Mouse (Mus musculus): ENCODE data around the gene Cdhr2. TPM values are rescaled to one million over a fixed set of nuclear protein-coding genes. Genes with fewer than 3 reads are reported as not detected.

Gene Cdhr2
- polyA plus RNA-seq, 1 experiment from 2014 or later = not detected

DNA sequence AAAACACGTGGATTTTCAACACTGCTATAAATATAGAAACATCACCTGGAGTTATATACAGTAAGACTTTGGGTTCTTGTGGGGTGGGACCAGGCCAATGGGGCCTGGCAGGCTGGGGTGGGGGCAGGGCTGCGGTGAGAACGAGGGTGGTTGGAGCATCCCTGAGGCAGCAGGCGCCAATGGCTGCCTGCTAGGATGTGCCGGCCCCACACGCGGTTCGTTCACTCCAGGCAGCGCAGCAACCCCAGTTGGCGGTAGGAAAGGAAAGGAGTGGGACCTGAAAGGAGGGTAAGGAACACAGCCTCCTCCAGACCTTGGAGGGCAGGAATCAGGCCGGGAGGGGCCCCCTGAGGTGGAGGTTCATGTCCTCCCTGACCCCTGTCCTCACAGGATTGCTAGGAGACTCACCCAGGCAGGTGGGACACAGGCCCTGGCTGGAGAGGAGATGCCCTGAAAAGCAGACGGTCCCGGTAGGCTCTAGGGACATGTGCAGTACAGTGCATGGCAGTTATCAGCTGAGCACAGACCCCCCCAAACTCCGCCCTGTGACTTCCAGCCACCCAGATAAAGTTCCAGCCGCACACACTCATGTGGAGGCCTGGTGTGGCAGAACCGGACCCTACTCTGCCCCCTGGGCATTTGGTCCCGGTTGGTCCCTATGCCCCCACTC, 20.9 kb upstream of the Cdhr2 start:
- Histone ChIP-seq H3K27me3 (ENCODE audit: control insufficient read depth, insufficient read depth, low read depth, low read length) (no peaks in the 10 kb centered on the region), H3K4me2 (ENCODE audit: low read depth, low read length) (no peak overlapping the region), H3K36me3 (ENCODE audit: control insufficient read depth, insufficient read depth, low read length) (peaks cover 42% of the 10 kb centered on the region), H3K4me1 (replicated peaks; ENCODE audit: control insufficient read depth, insufficient read depth, low read length) (peaks cover 8% of the 10 kb centered on the region), H3K9ac (ENCODE audit: low read length) (no peak overlapping the region), H3K4me3 (ENCODE audit: low read length) (no peak overlapping the region), H3K27ac (ENCODE audit: low read length) (no peak overlapping the region), H3K9me3 (ENCODE audit: control insufficient read depth, low read length) (no peaks in the 10 kb centered on the region)
- WGBS = 80% methylated on average over 17 of the region's 17 CpGs
- no peak for ATAC-seq (ENCODE audit: low read depth)

DNA sequence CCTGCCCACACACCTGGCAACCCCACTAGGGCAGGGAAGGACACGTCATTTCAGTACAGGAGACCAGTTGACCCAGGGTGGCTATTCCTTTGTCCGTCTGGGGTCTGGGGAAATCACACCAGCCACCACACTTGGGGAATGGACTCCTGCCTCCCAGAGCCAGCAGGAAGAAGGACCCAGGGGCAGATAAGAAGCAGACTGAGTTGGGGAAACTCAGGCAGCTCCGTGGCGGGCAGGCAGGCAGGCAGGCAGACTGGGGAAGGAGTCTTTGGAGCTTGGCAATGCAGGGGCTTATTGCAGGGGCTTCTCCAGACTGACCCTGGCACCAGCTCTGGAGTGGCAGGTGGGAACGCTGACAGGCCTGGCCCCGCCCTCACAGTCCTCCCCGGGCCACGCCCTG, 20.0 kb upstream of the Cdhr2 start:
- no peak overlapping the region for H3K27ac ChIP-seq (ENCODE audit: low read length)
- WGBS = 83% methylated on average over 8 of the region's 8 CpGs
- H3K9me3 ChIP-seq (ENCODE audit: control insufficient read depth, low read length) = no peaks in the 10 kb centered on the region
- H3K4me1 ChIP-seq (replicated peaks; ENCODE audit: control insufficient read depth, insufficient read depth, low read length) = peaks cover 17% of the 10 kb centered on the region
- no peak for ATAC-seq (ENCODE audit: low read depth)
- H3K4me3 ChIP-seq (ENCODE audit: low read length) = no peak overlapping the region
- no peaks in the 10 kb centered on the region for H3K27me3 ChIP-seq (ENCODE audit: control insufficient read depth, insufficient read depth, low read depth, low read length)
- no peak overlapping the region for H3K4me2 ChIP-seq (ENCODE audit: low read depth, low read length)
- no peak overlapping the region for H3K9ac ChIP-seq (ENCODE audit: low read length)
- peaks cover 42% of the 10 kb centered on the region for H3K36me3 ChIP-seq (ENCODE audit: control insufficient read depth, insufficient read depth, low read length)

DNA sequence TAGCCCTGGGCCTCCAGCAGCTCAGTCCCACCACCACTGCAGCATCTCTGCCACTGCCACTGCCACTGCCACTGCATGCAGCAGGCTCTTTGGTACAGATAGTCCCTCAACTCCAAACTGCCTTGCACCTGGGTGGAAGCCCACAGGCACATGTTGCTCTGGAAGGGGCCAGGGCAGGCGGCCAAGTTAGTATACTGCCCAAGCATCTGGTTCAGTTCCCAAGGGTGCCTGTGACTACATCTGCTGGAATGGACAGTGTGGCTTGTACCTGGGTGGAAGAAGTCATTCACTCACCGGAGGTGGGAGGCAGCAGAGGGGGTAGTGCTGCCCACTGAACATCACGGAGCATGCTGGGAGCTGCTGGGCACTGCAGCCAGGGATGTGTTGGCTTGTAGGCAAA, 18.0 kb upstream of the Cdhr2 start:
- no peak overlapping the region for H3K27ac ChIP-seq (ENCODE audit: low read length)
- no peak overlapping the region for H3K9ac ChIP-seq (ENCODE audit: low read length)
- WGBS = 91% methylated on average over 3 of the region's 3 CpGs
- no peak overlapping the region for H3K4me2 ChIP-seq (ENCODE audit: low read depth, low read length)
- H3K4me1 ChIP-seq (replicated peaks; ENCODE audit: control insufficient read depth, insufficient read depth, low read length) = peaks cover 19% of the 10 kb centered on the region
- H3K9me3 ChIP-seq (ENCODE audit: control insufficient read depth, low read length) = no peaks in the 10 kb centered on the region
- no peak overlapping the region for H3K4me3 ChIP-seq (ENCODE audit: low read length)
- H3K36me3 ChIP-seq (ENCODE audit: control insufficient read depth, insufficient read depth, low read length) = peaks cover 42% of the 10 kb centered on the region
- no peaks in the 10 kb centered on the region for H3K27me3 ChIP-seq (ENCODE audit: control insufficient read depth, insufficient read depth, low read depth, low read length)
- no peak for ATAC-seq (ENCODE audit: low read depth)

DNA sequence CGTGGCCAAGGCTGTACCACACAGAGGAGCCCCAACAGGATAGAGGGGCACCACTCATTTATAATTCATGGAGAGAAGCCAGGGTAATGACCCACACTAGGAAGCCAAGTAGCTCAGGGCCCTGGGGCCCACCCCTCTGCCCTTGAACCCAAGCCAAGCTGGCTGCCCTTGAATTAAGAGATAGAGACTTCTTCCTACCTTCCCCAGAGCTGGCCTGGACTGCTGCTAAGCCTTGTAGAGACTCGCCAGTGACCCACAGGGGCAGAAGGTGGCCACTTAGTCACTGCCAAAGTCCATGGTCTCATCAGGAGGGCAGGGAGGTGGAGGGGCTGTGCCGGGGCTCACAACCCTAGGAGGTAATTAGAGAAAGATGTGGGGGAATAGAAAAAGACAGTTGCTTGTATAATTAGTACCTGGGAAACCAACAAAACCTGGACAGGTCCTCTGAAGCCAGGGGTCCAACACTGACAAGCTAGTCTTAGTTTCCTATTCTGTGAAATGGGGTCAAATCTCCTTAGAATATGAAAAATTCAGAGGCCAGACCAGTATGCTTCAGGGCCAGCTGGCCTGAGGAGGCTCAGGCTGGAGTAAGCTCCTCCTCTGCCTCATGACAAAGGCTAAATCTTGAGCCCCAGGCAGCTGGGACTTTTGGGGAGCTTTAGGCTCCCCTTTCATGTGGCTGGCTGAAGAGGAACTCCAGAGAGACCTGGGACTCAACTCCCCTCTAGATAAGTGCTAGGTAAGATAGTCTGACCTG, 16.9 kb upstream of the Cdhr2 start:
- WGBS = 74% methylated on average over 3 of the region's 3 CpGs
- no peak overlapping the region for H3K9ac ChIP-seq (ENCODE audit: low read length)
- no peaks in the 10 kb centered on the region for H3K9me3 ChIP-seq (ENCODE audit: control insufficient read depth, low read length)
- no peaks in the 10 kb centered on the region for H3K27me3 ChIP-seq (ENCODE audit: control insufficient read depth, insufficient read depth, low read depth, low read length)
- ATAC-seq (ENCODE audit: low read depth) = no peak
- H3K4me2 ChIP-seq (ENCODE audit: low read depth, low read length) = no peak overlapping the region
- H3K4me3 ChIP-seq (ENCODE audit: low read length) = no peak overlapping the region
- H3K36me3 ChIP-seq (ENCODE audit: control insufficient read depth, insufficient read depth, low read length) = peaks cover 35% of the 10 kb centered on the region
- H3K27ac ChIP-seq (ENCODE audit: low read length) = no peak overlapping the region
- H3K4me1 ChIP-seq (replicated peaks; ENCODE audit: control insufficient read depth, insufficient read depth, low read length) = peaks cover 23% of the 10 kb centered on the region

DNA sequence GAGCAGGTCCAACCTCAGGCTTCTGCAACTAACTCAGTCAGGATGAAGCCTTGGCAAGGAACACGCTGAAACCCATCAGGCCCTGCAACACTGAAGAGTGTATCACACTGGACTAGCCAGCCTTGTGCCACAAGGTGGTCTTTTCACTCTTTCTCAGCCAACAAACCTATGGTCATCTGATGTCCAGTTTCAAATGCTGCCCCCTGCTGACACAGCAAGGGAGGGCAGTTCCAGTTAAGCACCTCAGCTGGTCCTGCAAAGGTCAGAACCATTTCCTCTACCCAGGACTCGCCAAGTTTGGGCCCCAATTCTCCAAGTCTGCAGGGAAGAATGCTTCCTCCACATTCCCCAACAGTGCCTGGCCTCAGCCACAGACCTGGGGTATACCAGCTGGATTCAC, 16.1 kb upstream of the Cdhr2 start:
- Histone ChIP-seq H3K4me1 (replicated peaks; ENCODE audit: control insufficient read depth, insufficient read depth, low read length) (peaks cover 23% of the 10 kb centered on the region), H3K9ac (ENCODE audit: low read length) (peak overlapping the region; percentile 18; the same call in 1 of the 2 replicates), H3K9me3 (ENCODE audit: control insufficient read depth, low read length) (no peaks in the 10 kb centered on the region), H3K27ac (ENCODE audit: low read length) (no peak overlapping the region), H3K27me3 (ENCODE audit: control insufficient read depth, insufficient read depth, low read depth, low read length) (no peaks in the 10 kb centered on the region), H3K4me3 (ENCODE audit: low read length) (no peak overlapping the region), H3K4me2 (ENCODE audit: low read depth, low read length) (peak overlapping the region; percentile 88), H3K36me3 (ENCODE audit: control insufficient read depth, insufficient read depth, low read length) (peaks cover 32% of the 10 kb centered on the region)
- whole genome bisulfite sequencing = 46% methylated on average over 2 of the region's 2 CpGs
- no peak for ATAC-seq (ENCODE audit: low read depth)

DNA sequence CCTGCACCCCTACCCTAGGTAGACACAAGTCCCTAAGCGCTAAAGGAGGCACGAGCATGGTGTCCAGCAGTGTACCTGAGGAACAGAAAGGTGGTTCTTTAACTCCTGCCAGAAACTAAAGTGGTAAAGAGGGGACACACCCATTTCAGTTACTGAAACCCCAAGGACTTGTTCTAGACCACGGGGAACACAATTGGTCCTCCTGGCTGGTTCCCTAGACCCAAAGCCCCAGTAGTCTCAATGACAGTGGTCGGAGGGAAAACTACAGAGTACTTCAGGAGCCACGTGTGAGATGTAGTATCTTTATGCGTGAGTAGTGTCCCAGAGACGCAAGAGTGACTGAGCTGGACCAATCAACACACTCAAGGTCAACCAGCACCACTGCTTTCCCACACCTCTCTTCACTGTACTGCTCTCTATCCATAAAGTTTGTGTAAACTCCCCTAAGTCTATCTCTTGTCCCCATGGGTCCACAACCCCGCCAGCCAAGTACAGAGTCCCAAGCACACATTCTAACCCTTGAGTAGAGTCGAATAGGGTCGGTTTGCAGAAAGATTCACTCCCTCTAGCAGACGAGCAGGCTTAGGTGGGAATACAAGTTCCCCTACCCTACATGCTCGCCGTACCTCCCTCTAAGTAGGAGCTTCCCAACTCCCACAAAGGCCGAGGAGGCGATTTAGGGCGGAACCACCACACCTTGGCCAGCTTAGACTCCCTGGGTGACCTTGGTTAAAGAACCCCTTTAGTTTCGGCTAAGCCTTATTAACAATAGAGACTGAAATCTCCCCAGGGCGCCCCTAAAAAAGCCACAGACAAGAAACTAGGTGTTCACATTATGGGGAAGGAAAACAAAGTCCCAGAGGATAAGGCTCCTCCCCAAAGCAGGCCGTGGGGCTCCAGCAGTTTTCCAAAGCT, 14.9 kb upstream of the Cdhr2 start:
- peaks cover 22% of the 10 kb centered on the region for H3K36me3 ChIP-seq (ENCODE audit: control insufficient read depth, insufficient read depth, low read length)
- H3K27me3 ChIP-seq (ENCODE audit: control insufficient read depth, insufficient read depth, low read depth, low read length) = no peaks in the 10 kb centered on the region
- H3K4me1 ChIP-seq (replicated peaks; ENCODE audit: control insufficient read depth, insufficient read depth, low read length) = peaks cover 23% of the 10 kb centered on the region
- WGBS = 3% methylated on average over 19 of the region's 19 CpGs
- H3K4me2 ChIP-seq (ENCODE audit: low read depth, low read length) = peak overlapping the region; percentile 88
- no peaks in the 10 kb centered on the region for H3K9me3 ChIP-seq (ENCODE audit: control insufficient read depth, low read length)
- ATAC-seq (ENCODE audit: low read depth) = no peak
- H3K27ac ChIP-seq (ENCODE audit: low read length) = peak overlapping the region; percentile 99
- peak overlapping the region; percentile 90 for H3K4me3 ChIP-seq (ENCODE audit: low read length)
- H3K9ac ChIP-seq (ENCODE audit: low read length) = peak overlapping the region; percentile 94

DNA sequence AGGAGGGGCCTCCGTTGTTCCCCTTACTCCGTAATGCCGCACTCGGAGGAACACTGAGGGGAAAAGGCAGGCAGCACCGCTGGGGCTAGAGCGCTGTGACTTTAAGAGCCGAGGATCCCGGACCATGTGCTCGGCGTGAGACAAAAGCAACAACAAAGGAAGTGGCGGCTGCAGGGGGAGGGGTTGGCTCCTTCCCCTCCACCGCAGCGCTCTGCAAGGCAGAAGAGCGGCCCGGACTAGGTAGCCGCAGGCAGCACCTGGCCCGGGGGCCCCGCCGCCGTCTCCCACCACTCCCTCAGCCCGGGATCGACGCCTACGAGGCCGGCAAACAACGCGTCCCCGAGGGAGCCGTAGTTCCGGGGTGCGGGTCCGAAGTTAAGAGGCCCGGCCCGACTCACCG, 14.2 kb upstream of the Cdhr2 start:
- no peaks in the 10 kb centered on the region for H3K27me3 ChIP-seq (ENCODE audit: control insufficient read depth, insufficient read depth, low read depth, low read length)
- under 1% methylated on average over 33 of the region's 35 CpGs for WGBS

DNA sequence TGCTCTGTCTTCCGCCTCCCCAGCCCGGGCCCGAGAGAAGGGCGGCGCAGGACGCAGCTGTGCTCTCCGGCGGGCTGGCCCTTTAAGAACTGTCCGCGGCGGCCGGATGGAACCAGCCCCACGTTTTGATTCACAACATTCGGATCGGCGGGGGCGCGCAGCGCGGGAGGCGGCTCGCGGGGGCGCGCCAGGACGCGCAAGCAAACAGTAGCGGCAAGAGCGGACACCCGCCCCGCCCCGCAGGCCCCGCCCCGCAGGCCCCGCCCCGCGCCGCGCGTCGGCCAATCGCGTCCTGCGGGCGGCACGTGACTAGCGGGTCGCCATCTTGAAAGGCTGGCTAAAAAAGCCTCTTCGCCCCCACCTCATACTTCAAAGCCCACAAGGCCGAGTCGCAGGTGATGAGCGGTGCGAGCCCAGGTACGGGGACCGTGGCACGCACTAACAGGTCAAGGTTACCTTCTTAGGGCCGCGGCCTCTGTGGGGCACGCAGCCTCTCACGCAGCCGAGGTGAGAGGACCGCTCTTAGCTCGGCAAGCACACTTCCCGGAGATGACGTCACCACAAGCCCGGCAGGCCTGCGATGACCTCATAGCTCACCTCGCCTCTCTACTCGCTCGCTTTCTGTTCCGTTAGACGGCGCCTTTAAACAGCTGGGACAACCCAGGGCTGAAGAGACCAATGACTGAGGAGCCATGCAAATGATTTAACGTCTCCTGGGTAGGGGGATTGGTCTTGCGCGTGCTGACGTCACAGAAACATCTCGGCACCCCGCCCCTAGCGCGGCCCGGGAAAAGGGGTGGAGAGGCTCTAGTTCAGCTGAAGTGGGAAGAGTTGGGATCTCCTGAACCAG, 13.5 kb upstream of the Cdhr2 start:
- H3K4me1 ChIP-seq (replicated peaks; ENCODE audit: control insufficient read depth, insufficient read depth, low read length) = peaks cover 38% of the 10 kb centered on the region

More for the DNA sequence above, 14.2 kb upstream of the Cdhr2 start:
- peak overlapping the region; percentile 99 for H3K27ac ChIP-seq (ENCODE audit: low read length)
- peak overlapping the region; percentile 94 for H3K9ac ChIP-seq (ENCODE audit: low read length)
- peaks cover 30% of the 10 kb centered on the region for H3K4me1 ChIP-seq (replicated peaks; ENCODE audit: control insufficient read depth, insufficient read depth, low read length)
- H3K4me2 ChIP-seq (ENCODE audit: low read depth, low read length) = peak overlapping the region; percentile 88
- H3K4me3 ChIP-seq (ENCODE audit: low read length) = peak overlapping the region; percentile 90
- H3K9me3 ChIP-seq (ENCODE audit: control insufficient read depth, low read length) = no peaks in the 10 kb centered on the region
- peak; percentile 72 for ATAC-seq (ENCODE audit: low read depth)
- H3K36me3 ChIP-seq (ENCODE audit: control insufficient read depth, insufficient read depth, low read length) = peaks cover 16% of the 10 kb centered on the region

More for the DNA sequence above, 13.5 kb upstream of the Cdhr2 start:
- ATAC-seq (ENCODE audit: low read depth) = peak; percentile 93
- H3K4me2 ChIP-seq (ENCODE audit: low read depth, low read length) = peak overlapping the region; percentile 88
- H3K27me3 ChIP-seq (ENCODE audit: control insufficient read depth, insufficient read depth, low read depth, low read length) = no peaks in the 10 kb centered on the region
- H3K27ac ChIP-seq (ENCODE audit: low read length) = peak overlapping the region; percentile 99
- peak overlapping the region; percentile 94 for H3K9ac ChIP-seq (ENCODE audit: low read length)
- H3K9me3 ChIP-seq (ENCODE audit: control insufficient read depth, low read length) = no peaks in the 10 kb centered on the region
- WGBS = under 1% methylated on average over 81 of the region's 82 CpGs
- H3K36me3 ChIP-seq (ENCODE audit: control insufficient read depth, insufficient read depth, low read length) = peaks cover 10% of the 10 kb centered on the region
- peak overlapping the region; percentile 90 for H3K4me3 ChIP-seq (ENCODE audit: low read length)

Measured in lung, embryonic 16.5 days (tissue).